Mouse (Mus musculus) liver, embryonic 14.5 days (tissue): ENCODE measurements around the gene Rxra. TPM values are rescaled to one million over a fixed set of nuclear protein-coding genes. Genes with fewer than 3 reads are reported as not detected.

Experiments
- ATAC-seq: fragments of 200-750 bp; cut with Nextera tagmentation; 2 replicates; pipeline ENCODE4 v1.8.0; 2017; ENCODE audit warnings: moderate number of reproducible peaks, mild to moderate bottlenecking, moderate library complexity; ENCODE audit not compliant: insufficient read depth
- DNase-seq, 3 experiments: peaks; one replicate each; pipeline ENCODE4 v3.0.0-alpha.2; 2012 to 2013; ENCODE audit warnings: low read depth in 3 of 3, low spot score in 3 of 3
- H3K27ac ChIP-seq: fragments of 300-500 bp; sonication (generic); 2 replicates; pipeline ENCODE4 v1.5.1; 2014; ENCODE audit warnings: moderate library complexity, mild to moderate bottlenecking, control low read depth, inconsistent platforms
- H3K27me3 ChIP-seq: fragments of 300-500 bp; sonication (generic); 2 replicates; pipeline ENCODE4 v1.6.1; 2014; ENCODE audit warnings: mild to moderate bottlenecking, low read length, moderate library complexity; ENCODE audit not compliant: control insufficient read depth, insufficient read depth
- H3K36me3 ChIP-seq: fragments of 300-500 bp; sonication (generic); replicated peaks from 2 replicates; pipeline ENCODE4 v1.6.1; 2014; ENCODE audit warnings: low read depth; ENCODE audit not compliant: control insufficient read depth, insufficient read depth
- H3K4me1 ChIP-seq, 2 experiments: fragments of 200-500 bp in 1 of 2; fragments of 300-500 bp in 1 of 2; sonication (generic) in 1 of 2; replicated peaks; 2 replicates each; pipeline ENCODE4 v1.6.1; 2012 to 2014; ENCODE audit warnings: antibody characterized with exemption in 1 of 2, inconsistent platforms in 1 of 2, low read length in 1 of 2; ENCODE audit not compliant: control insufficient read depth in 2 of 2, insufficient read depth in 2 of 2
- H3K4me2 ChIP-seq: fragments of 300-500 bp; sonication (generic); 2 replicates; pipeline ENCODE4 v1.6.1; 2014; ENCODE audit warnings: low read depth, mild to moderate bottlenecking, control low read depth, moderate library complexity
- H3K4me3 ChIP-seq, 2 experiments: fragments of 200-500 bp in 1 of 2; fragments of 300-500 bp in 1 of 2; sonication (generic) in 1 of 2; 2 replicates each; pipeline ENCODE4 v1.5.1; 2012 to 2014; ENCODE audit warnings: low read depth in 2 of 2, low read length in 2 of 2, mild to moderate bottlenecking in 2 of 2, control low read depth in 1 of 2, inconsistent platforms in 1 of 2, moderate library complexity in 1 of 2; ENCODE audit not compliant: insufficient read depth in 1 of 2
- H3K9ac ChIP-seq: fragments of 300-500 bp; sonication (generic); replicated peaks from 2 replicates; pipeline ENCODE4 v1.6.1; 2014; ENCODE audit warnings: mild to moderate bottlenecking, control low read depth, moderate library complexity
- H3K9me3 ChIP-seq: fragments of 300-500 bp; sonication (generic); 2 replicates; pipeline ENCODE4 v1.6.1; 2016; ENCODE audit warnings: low read length, mixed read lengths; ENCODE audit not compliant: control insufficient read depth
- CTCF ChIP-seq: IDR thresholded peaks from 2 replicates; pipeline ENCODE4 v1.5.1; 2016; ENCODE audit warnings: antibody characterized with exemption, low read depth, control low read depth
- EP300 ChIP-seq: IDR thresholded peaks from 2 replicates; pipeline ENCODE4 v1.6.1; 2016; ENCODE audit warnings: antibody characterized with exemption, low read depth
- WGBS: fragments of 180-500 bp; shearing (Covaris S2); extraction: QIAGEN DNeasy Blood & Tissue Kit; methylation state at CpG from one replicate; pipeline ENCODE4 v1.1.7; 2014; ENCODE audit not compliant: insufficient replicate concordance; 5-methylcytosine and 5-hydroxymethylcytosine counted together
- polyA plus RNA-seq, 2 experiments: library from polyadenylated mRNA; depleted of rRNA in 1 of 2; stranded (reverse) in 1 of 2; unstranded in 1 of 2; fragments of >200 nt; fragmentation: Nextera tagmentation in 1 of 2; extraction: Ambion mirVana in 1 of 2; gene quantifications; 2 replicates each; pipeline versions ENCODE4 v1.2.1 to v1.2.3; 2012 to 2014

Rxra gene
- polyA plus RNA-seq, 2 experiments = 2.4 to 7.5 TPM

DNA sequence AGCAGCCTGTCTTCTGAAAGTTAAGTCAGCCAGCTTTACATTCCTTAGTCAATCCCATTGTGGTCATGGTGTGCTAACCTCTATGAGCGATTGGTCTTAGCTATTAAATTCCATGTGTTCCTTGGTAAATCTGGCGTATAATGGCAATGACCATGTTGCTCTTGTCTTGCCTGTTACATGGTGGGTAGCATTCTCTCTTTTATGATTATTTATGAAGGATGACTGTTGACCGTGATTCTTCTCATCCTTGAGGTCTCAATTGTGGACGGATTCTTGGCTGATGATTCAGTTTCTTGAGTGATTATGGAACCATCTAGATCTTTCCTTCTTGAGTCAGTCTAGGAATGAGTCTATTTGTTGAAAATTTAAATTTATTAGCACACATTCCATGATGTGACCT is 133.7 kb downstream of the Rxra start:
- Histone ChIP-seq H3K27ac (no peak overlapping the region), H3K4me2 (no peak overlapping the region), H3K4me1 (no peaks in the 10 kb centered on the region), H3K9ac (no peak overlapping the region), H3K4me3 (no peak overlapping the region), H3K36me3 (no peaks in the 10 kb centered on the region), H3K27me3 (no peaks in the 10 kb centered on the region), H3K9me3 (no peaks in the 10 kb centered on the region)
- ATAC-seq (no peak), DNase-seq (no peak)
- TF ChIP-seq EP300 (no peak), CTCF (no peak)
- WGBS = 75% methylated on average over 4 of the region's 4 CpGs

Other genes starting within 250 kb of the Rxra start
- gene Vav2, start 249.4 kb upstream of the Rxra start, polyA plus RNA-seq (2012; rRNA removed) = 5.2 and 5.8 TPM in 2 replicates
- 2.8 and 3.0 TPM in 2 replicates for gene Vav2, start 249.4 kb upstream of the Rxra start, polyA plus RNA-seq (2014; fragmentation: Nextera tagmentation; extraction: Ambion mirVana)
- gene Brd3os, start 234.1 kb upstream of the Rxra start, polyA plus RNA-seq (2012; rRNA removed) = 0.29 and 0.39 TPM in 2 replicates
- gene Brd3os, start 234.1 kb upstream of the Rxra start, polyA plus RNA-seq (2014; fragmentation: Nextera tagmentation; extraction: Ambion mirVana) = 0.33 and 0.44 TPM in 2 replicates
- 7.4 and 9.5 TPM in 2 replicates for gene Brd3, start 168.8 kb upstream of the Rxra start, polyA plus RNA-seq (2012; rRNA removed)
- gene Brd3, start 168.8 kb upstream of the Rxra start, polyA plus RNA-seq (2014; fragmentation: Nextera tagmentation; extraction: Ambion mirVana) = 24.4 and 27.2 TPM in 2 replicates
- 19.7 and 24.4 TPM in 2 replicates for gene Wdr5, start 161.3 kb upstream of the Rxra start, polyA plus RNA-seq (2012; rRNA removed)
- gene Wdr5, start 161.3 kb upstream of the Rxra start, polyA plus RNA-seq (2014; fragmentation: Nextera tagmentation; extraction: Ambion mirVana) = 23.6 and 27.4 TPM in 2 replicates
- gene Col5a1, start 210.0 kb downstream of the Rxra start, polyA plus RNA-seq (2012; rRNA removed) = 3.7 and 6.2 TPM in 2 replicates
- gene Col5a1, start 210.0 kb downstream of the Rxra start, polyA plus RNA-seq (2014; fragmentation: Nextera tagmentation; extraction: Ambion mirVana) = 6.8 and 9.0 TPM in 2 replicates